Mouse (Mus musculus) ES-E14 (cell line): Measurements from ENCODE around the gene Fanca.

ENCODE experiments used
- HCFC1 ChIP-seq: IDR thresholded peaks from 2 replicates; pipeline ENCODE4 v1.6.1; 2012; ENCODE audit warnings: low read length, inconsistent platforms, borderline replicate concordance; ENCODE audit not compliant: insufficient read depth
- MAFK ChIP-seq: IDR thresholded peaks from 2 replicates; pipeline ENCODE4 v1.6.1; 2014; ENCODE audit warnings: mild to moderate bottlenecking, low read depth, low read length, inconsistent platforms; ENCODE audit not compliant: insufficient read depth
- ZC3H11A ChIP-seq: IDR thresholded peaks from 2 replicates; pipeline ENCODE4 v1.6.1; 2012; ENCODE audit warnings: low read depth, mild to moderate bottlenecking, inconsistent platforms, low read length, borderline replicate concordance
- ZNF384 ChIP-seq: IDR thresholded peaks from 2 replicates; pipeline ENCODE4 v1.6.1; 2012; ENCODE audit warnings: low read depth, low read length, inconsistent platforms

DNA sequence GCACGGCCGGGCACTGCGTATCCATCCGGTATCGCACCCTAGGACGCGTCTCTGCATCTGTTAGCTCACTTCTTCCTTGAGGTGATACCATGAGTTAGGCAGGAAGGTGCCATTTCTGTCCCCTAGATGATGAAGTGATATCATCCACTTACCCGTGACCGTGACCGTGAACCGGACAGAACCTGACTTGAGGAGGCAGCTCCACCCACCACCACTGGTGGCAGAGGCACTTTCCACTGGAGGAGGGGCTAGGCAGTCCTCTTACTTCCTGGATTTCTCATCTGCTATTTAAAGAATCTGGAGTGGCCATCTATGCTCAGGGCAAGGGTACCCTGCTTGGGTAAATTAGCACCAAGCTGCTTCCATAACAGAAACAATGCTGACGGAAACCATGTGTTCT is 25.0 kb upstream of the Fanca start:
- TF ChIP-seq ZNF384: no peak
- TF ChIP-seq MAFK: no peak
- no peak for TF ChIP-seq HCFC1
- no peak for TF ChIP-seq ZC3H11A
